Mouse (Mus musculus): ENCODE data around the gene Polg2. TPM values are rescaled to one million over a fixed set of nuclear protein-coding genes. Genes with fewer than 3 reads are reported as not detected.

Polg2 gene
- polyA plus RNA-seq, 1 experiment = 4.1 TPM

- TF ChIP-seq CTCF (IDR thresholded peaks at IDR 0.05; ENCODE audit: borderline replicate concordance, insufficient read depth, low read length) = no peak
- TF ChIP-seq POLR2A (IDR thresholded peaks at IDR 0.05; ENCODE audit: low read depth, low read length) = no peak
- Histone ChIP-seq H3K4me3 (ENCODE audit: insufficient read depth, low read length) (no peak overlapping the region), H3K27ac (ENCODE audit: insufficient read depth, low read length) (no peak overlapping the region), H3K4me1 (ENCODE audit: control insufficient read depth, insufficient read depth, low read length) (no peaks in the 10 kb centered on the region)
Measured at GRCm38 (mm10) chr11:106770195-106770974, 9.0 kb downstream of the Polg2 start.

GRCm38 (mm10) chr11:106767516-106767915 lies 11.8 kb downstream of the Polg2 start:
- TF ChIP-seq POLR2A (IDR thresholded peaks at IDR 0.05; ENCODE audit: low read depth, low read length) = no peak
- TF ChIP-seq CTCF (IDR thresholded peaks at IDR 0.05; ENCODE audit: borderline replicate concordance, insufficient read depth, low read length) = no peak

GRCm38 (mm10) chr11:106766611-106767162 lies 12.7 kb downstream of the Polg2 start:
- Histone ChIP-seq H3K4me1 (ENCODE audit: control insufficient read depth, insufficient read depth, low read length) (no peaks in the 10 kb centered on the region), H3K4me3 (ENCODE audit: insufficient read depth, low read length) (no peak overlapping the region), H3K27ac (ENCODE audit: insufficient read depth, low read length) (no peak overlapping the region)
- TF ChIP-seq POLR2A (IDR thresholded peaks at IDR 0.05; ENCODE audit: low read depth, low read length) = no peak
- TF ChIP-seq CTCF (IDR thresholded peaks at IDR 0.05; ENCODE audit: borderline replicate concordance, insufficient read depth, low read length) = no peak

More at GRCm38 (mm10) chr11:106767516-106767915, 11.8 kb downstream of the Polg2 start:
- no peaks in the 10 kb centered on the region for H3K4me1 ChIP-seq (ENCODE audit: control insufficient read depth, insufficient read depth, low read length)
- H3K27ac ChIP-seq (ENCODE audit: insufficient read depth, low read length) = no peak overlapping the region
- no peak overlapping the region for H3K4me3 ChIP-seq (ENCODE audit: insufficient read depth, low read length)

GRCm38 (mm10) chr11:106762800-106763185 lies 16.5 kb downstream of the Polg2 start:
- no peak overlapping the region for H3K4me3 ChIP-seq (ENCODE audit: insufficient read depth, low read length)
- H3K4me1 ChIP-seq (ENCODE audit: control insufficient read depth, insufficient read depth, low read length) = no peaks in the 10 kb centered on the region
- H3K27ac ChIP-seq (ENCODE audit: insufficient read depth, low read length) = no peak overlapping the region
- TF ChIP-seq POLR2A (IDR thresholded peaks at IDR 0.05; ENCODE audit: low read depth, low read length) (no peak), CTCF (IDR thresholded peaks at IDR 0.05; ENCODE audit: borderline replicate concordance, insufficient read depth, low read length) (no peak)

GRCm38 (mm10) chr11:106762139-106762799 lies 17.1 kb downstream of the Polg2 start:
- Histone ChIP-seq H3K27ac (ENCODE audit: insufficient read depth, low read length) (0 out of 2 replicates have a peak overlapping the region, but pooled peaks have one; percentile 11), H3K4me3 (ENCODE audit: insufficient read depth, low read length) (no peak overlapping the region), H3K4me1 (ENCODE audit: control insufficient read depth, insufficient read depth, low read length) (no peaks in the 10 kb centered on the region)
- no peak for TF ChIP-seq CTCF (IDR thresholded peaks at IDR 0.05; ENCODE audit: borderline replicate concordance, insufficient read depth, low read length)
- TF ChIP-seq POLR2A (IDR thresholded peaks at IDR 0.05; ENCODE audit: low read depth, low read length) = no peak

- no peak overlapping the region for H3K4me3 ChIP-seq (ENCODE audit: insufficient read depth, low read length)
- no peak overlapping the region for H3K27ac ChIP-seq (ENCODE audit: insufficient read depth, low read length)
- TF ChIP-seq CTCF (IDR thresholded peaks at IDR 0.05; ENCODE audit: borderline replicate concordance, insufficient read depth, low read length) = no peak
- TF ChIP-seq POLR2A (IDR thresholded peaks at IDR 0.05; ENCODE audit: low read depth, low read length) = no peak
- H3K4me1 ChIP-seq (ENCODE audit: control insufficient read depth, insufficient read depth, low read length) = no peaks in the 10 kb centered on the region
Measured at GRCm38 (mm10) chr11:106760511-106760910, 18.8 kb downstream of the Polg2 start.

GRCm38 (mm10) chr11:106759028-106759427 lies 20.3 kb downstream of the Polg2 start:
- TF ChIP-seq CTCF (IDR thresholded peaks at IDR 0.05; ENCODE audit: borderline replicate concordance, insufficient read depth, low read length) (no peak), POLR2A (IDR thresholded peaks at IDR 0.05; ENCODE audit: low read depth, low read length) (no peak)
- no peak overlapping the region for H3K27ac ChIP-seq (ENCODE audit: insufficient read depth, low read length)
- H3K4me3 ChIP-seq (ENCODE audit: insufficient read depth, low read length) = no peak overlapping the region

GRCm38 (mm10) chr11:106755583-106755982 lies 23.8 kb downstream of the Polg2 start:
- no peaks in the 10 kb centered on the region for H3K4me1 ChIP-seq (ENCODE audit: control insufficient read depth, insufficient read depth, low read length)
- no peak overlapping the region for H3K4me3 ChIP-seq (ENCODE audit: insufficient read depth, low read length)
- TF ChIP-seq CTCF (IDR thresholded peaks at IDR 0.05; ENCODE audit: borderline replicate concordance, insufficient read depth, low read length) = no peak
- no peak for TF ChIP-seq POLR2A (IDR thresholded peaks at IDR 0.05; ENCODE audit: low read depth, low read length)
- no peak overlapping the region for H3K27ac ChIP-seq (ENCODE audit: insufficient read depth, low read length)

More at GRCm38 (mm10) chr11:106759028-106759427, 20.3 kb downstream of the Polg2 start:
- H3K4me1 ChIP-seq (ENCODE audit: control insufficient read depth, insufficient read depth, low read length) = no peaks in the 10 kb centered on the region

GRCm38 (mm10) chr11:106753314-106753713 lies 26.0 kb downstream of the Polg2 start:
- TF ChIP-seq POLR2A (IDR thresholded peaks at IDR 0.05; ENCODE audit: low read depth, low read length) (no peak), CTCF (IDR thresholded peaks at IDR 0.05; ENCODE audit: borderline replicate concordance, insufficient read depth, low read length) (no peak)
- H3K4me1 ChIP-seq (ENCODE audit: control insufficient read depth, insufficient read depth, low read length) = no peaks in the 10 kb centered on the region; the same call in 1 of the 2 replicates
- no peak overlapping the region for H3K27ac ChIP-seq (ENCODE audit: insufficient read depth, low read length)
- H3K4me3 ChIP-seq (ENCODE audit: insufficient read depth, low read length) = no peak overlapping the region

Data from embryonic fibroblast, embryonic 13.5 days (primary cell).